Mouse (Mus musculus) stomach, embryonic 14.5 days (tissue): ENCODE results near the gene Mgmt. TPM values are rescaled to one million over a fixed set of nuclear protein-coding genes. Genes with fewer than 3 reads are reported as not detected.

Source experiments
- ATAC-seq: fragments of 200-750 bp; cut with Nextera tagmentation; 2 replicates; pipeline ENCODE4 v1.8.0; 2017; ENCODE audit warnings: low read depth, moderate TSS enrichment; ENCODE audit not compliant: insufficient number of reproducible peaks, insufficient read depth, low FRiP score
- H3K27ac ChIP-seq: fragments of 300-500 bp; sonication (generic); 2 replicates; pipeline ENCODE4 v1.5.1; 2014; ENCODE audit warnings: mild to moderate bottlenecking, low read length, moderate library complexity, mixed read lengths
- H3K27me3 ChIP-seq: fragments of 300-500 bp; sonication (generic); 2 replicates; pipeline ENCODE4 v1.6.1; 2014; ENCODE audit warnings: low read length, control low read depth, mixed read lengths; ENCODE audit not compliant: control insufficient read depth, insufficient read depth
- H3K36me3 ChIP-seq: fragments of 300-500 bp; sonication (generic); 2 replicates; pipeline ENCODE4 v1.6.1; 2014; ENCODE audit warnings: mild to moderate bottlenecking, control low read depth, low read length, moderate library complexity, mixed read lengths; ENCODE audit not compliant: control insufficient read depth, insufficient read depth
- H3K4me1 ChIP-seq: fragments of 300-500 bp; sonication (generic); 2 replicates; pipeline ENCODE4 v1.6.1; 2014; ENCODE audit warnings: low read length, control low read depth, mixed read lengths; ENCODE audit not compliant: control insufficient read depth, insufficient read depth
- H3K4me2 ChIP-seq: fragments of 300-500 bp; sonication (generic); replicated peaks from 2 replicates; pipeline ENCODE4 v1.6.1; 2014; ENCODE audit warnings: low read depth, low read length, control low read depth
- H3K4me3 ChIP-seq: fragments of 300-500 bp; sonication (generic); 2 replicates; pipeline ENCODE4 v1.5.1; 2014; ENCODE audit warnings: low read depth, low read length, control low read depth
- H3K9ac ChIP-seq: fragments of 300-500 bp; sonication (generic); replicated peaks from 2 replicates; pipeline ENCODE4 v1.6.1; 2014; ENCODE audit warnings: low read depth, mild to moderate bottlenecking, control low read depth, low read length, moderate library complexity, mixed read lengths
- H3K9me3 ChIP-seq: fragments of 300-500 bp; sonication (generic); 2 replicates; pipeline ENCODE4 v1.6.1; 2016; ENCODE audit warnings: low read depth, low read length, control low read depth; ENCODE audit not compliant: control insufficient read depth
- WGBS: fragments of 180-500 bp; shearing (Covaris S2); extraction: QIAGEN DNeasy Blood & Tissue Kit; methylation state at CpG from one replicate; pipeline ENCODE4 v1.1.7; 2014; 5-methylcytosine and 5-hydroxymethylcytosine counted together
- polyA plus RNA-seq: library from polyadenylated mRNA; unstranded; fragments of >200 nt; fragmentation: Nextera tagmentation; extraction: Ambion mirVana; gene quantifications from 2 replicates; pipeline ENCODE4 v1.2.1, GENCODE M21; 2014

Gene Mgmt
- polyA plus RNA-seq, 1 experiment from 2014 or later = 10.5 TPM

DNA sequence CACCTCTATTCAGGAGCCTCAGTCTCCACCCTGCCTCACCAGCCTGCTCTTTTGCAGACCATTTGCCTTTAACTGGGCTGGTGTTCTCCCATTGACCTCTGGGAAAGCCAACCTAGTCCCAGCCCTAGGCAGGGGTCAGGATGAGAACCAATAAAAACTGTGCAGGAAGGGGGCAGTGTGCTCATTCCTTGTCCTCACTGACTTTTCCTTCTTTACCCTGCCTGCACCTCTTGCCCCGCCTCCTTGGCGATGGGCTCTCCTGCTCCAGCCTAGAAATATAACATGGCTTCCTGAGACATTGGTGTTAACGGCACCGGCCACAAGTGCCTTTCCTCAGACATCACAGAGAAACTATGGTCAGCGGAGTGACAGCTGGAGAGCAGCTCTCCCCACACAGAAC, 161.7 kb downstream of the Mgmt start:
- Histone ChIP-seq H3K4me1 (no peaks in the 10 kb centered on the region), H3K27ac (no peak overlapping the region), H3K4me3 (no peak overlapping the region), H3K4me2 (no peak overlapping the region), H3K9me3 (no peaks in the 10 kb centered on the region), H3K27me3 (no peaks in the 10 kb centered on the region), H3K36me3 (no peaks in the 10 kb centered on the region), H3K9ac (no peak overlapping the region)
- WGBS = 51% methylated on average over 5 of the region's 5 CpGs
- no peak for ATAC-seq

DNA sequence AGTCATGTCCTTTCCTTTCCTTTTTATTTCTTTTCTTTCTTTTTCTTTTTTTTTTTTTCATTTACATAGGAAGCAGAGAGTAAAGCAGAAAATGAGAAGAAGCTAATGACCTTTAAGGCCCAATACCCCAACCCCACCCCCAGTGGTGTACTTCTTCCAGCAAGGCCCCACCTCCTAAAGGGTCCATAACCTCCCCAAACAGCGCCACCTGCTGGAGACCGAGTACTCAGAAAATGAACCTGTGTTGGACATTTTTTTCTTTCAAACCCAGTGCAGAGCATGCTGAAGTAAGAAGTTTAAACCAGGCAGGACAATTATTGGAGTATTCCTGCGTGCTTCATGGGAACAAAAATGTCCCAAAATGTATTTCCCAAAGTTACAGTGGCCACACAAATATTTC, 166.1 kb downstream of the Mgmt start:
- Histone ChIP-seq H3K27ac (no peak overlapping the region), H3K27me3 (no peaks in the 10 kb centered on the region), H3K36me3 (no peaks in the 10 kb centered on the region), H3K4me3 (no peak overlapping the region), H3K4me1 (no peaks in the 10 kb centered on the region), H3K9ac (no peak overlapping the region), H3K4me2 (no peak overlapping the region), H3K9me3 (no peaks in the 10 kb centered on the region)
- no peak for ATAC-seq
- WGBS = 40% methylated on average over 3 of the region's 3 CpGs

DNA sequence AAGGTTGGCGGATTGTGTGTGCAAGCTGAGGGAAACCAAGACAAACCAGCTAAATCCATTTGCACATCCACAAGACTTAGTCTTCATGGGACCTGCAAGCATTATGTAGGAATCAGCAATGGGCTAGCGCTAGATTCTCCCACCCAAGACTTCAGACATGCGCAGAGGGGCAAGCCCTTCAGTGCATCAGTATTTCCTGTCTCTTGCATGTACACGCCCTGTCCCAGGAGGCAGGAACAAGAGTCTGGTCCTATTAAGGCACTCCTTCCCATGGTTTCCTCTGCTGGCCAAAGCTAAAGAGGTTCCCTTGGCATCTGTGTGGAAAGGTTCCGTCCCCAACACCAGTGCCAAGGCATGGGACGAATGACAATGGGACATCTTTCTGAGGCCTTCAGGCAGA, 166.7 kb downstream of the Mgmt start:
- WGBS = 91% methylated on average over 6 of the region's 6 CpGs
- H3K9me3 ChIP-seq = no peaks in the 10 kb centered on the region
- no peak overlapping the region for H3K9ac ChIP-seq
- H3K27ac ChIP-seq = no peak overlapping the region
- no peak for ATAC-seq
- H3K4me2 ChIP-seq = no peak overlapping the region
- no peaks in the 10 kb centered on the region for H3K36me3 ChIP-seq
- no peak overlapping the region for H3K4me3 ChIP-seq
- no peaks in the 10 kb centered on the region for H3K27me3 ChIP-seq
- H3K4me1 ChIP-seq = no peaks in the 10 kb centered on the region

DNA sequence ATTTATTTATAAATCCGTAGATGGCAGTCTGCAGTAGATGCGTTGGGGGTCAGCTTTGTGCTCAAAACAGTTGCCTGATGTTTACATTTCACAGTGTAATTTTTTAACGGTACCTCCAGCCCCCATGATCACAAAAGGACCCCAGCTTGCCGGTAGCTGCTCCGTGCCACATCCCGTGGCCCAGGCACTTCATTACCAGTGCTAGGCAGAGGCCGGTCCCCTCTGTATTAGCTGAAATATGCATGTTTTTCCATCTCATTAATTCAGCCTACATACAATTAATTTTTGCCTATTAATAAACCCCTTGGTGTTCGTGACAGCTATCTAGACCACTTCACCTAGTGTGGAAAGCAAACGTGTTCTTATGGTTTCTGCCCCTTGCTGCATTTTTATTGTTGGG, 169.8 kb downstream of the Mgmt start:
- Histone ChIP-seq H3K36me3 (no peaks in the 10 kb centered on the region), H3K4me3 (no peak overlapping the region), H3K9ac (no peak overlapping the region), H3K4me1 (no peaks in the 10 kb centered on the region), H3K27ac (no peak overlapping the region), H3K4me2 (no peak overlapping the region), H3K27me3 (no peaks in the 10 kb centered on the region), H3K9me3 (no peaks in the 10 kb centered on the region)
- ATAC-seq = no peak
- WGBS = 64% methylated on average over 9 of the region's 9 CpGs

DNA sequence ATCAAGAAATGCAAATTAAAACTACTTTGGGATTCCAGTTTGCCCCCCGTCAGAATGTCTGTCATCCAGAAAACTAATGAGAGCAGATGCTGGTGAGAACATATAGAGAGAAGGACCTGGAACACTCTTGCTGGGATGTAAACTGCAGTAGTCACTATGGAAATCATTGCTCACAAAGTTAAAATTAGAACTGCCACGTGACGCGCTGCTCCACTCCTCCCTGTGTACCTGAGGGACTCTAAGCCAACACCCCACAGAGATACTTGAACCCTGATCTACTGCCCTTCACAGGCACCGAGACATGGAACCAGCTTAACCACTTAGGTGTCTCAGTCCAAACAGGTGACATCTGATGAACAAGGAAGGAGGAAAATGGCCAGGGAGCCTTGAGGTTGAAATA, 171.0 kb downstream of the Mgmt start:
- H3K36me3 ChIP-seq = no peaks in the 10 kb centered on the region
- H3K4me3 ChIP-seq = no peak overlapping the region
- WGBS = 86% methylated on average over 5 of the region's 5 CpGs
- no peak overlapping the region for H3K4me2 ChIP-seq
- H3K4me1 ChIP-seq = no peaks in the 10 kb centered on the region
- no peak overlapping the region for H3K27ac ChIP-seq
- ATAC-seq = no peak
- H3K27me3 ChIP-seq = no peaks in the 10 kb centered on the region
- H3K9ac ChIP-seq = no peak overlapping the region
- no peaks in the 10 kb centered on the region for H3K9me3 ChIP-seq

DNA sequence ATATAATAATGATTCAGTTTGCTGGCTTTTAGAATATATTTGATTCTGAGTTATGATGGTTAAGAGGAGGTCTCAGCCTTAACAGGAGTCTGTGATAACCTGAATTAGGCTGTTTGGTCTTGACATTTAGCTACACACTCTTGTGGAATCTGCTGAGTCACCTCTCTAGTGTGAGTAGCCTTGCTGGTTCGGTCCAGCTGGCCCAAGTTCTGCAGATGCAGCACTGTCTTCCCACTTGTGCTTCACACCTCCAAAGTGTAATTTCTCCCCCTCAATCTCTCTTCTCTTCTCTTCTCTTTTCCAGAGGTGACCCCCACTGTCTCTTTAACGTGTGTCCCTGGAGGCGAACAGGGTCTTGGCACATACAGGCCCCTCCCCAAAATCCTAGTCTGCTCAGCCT, 171.8 kb downstream of the Mgmt start:
- no peak for ATAC-seq
- Histone ChIP-seq H3K9ac (no peak overlapping the region), H3K9me3 (no peaks in the 10 kb centered on the region), H3K4me2 (no peak overlapping the region), H3K27ac (no peak overlapping the region), H3K27me3 (no peaks in the 10 kb centered on the region), H3K36me3 (no peaks in the 10 kb centered on the region), H3K4me1 (no peaks in the 10 kb centered on the region), H3K4me3 (no peak overlapping the region)
- WGBS = 82% methylated on average over 3 of the region's 3 CpGs

DNA sequence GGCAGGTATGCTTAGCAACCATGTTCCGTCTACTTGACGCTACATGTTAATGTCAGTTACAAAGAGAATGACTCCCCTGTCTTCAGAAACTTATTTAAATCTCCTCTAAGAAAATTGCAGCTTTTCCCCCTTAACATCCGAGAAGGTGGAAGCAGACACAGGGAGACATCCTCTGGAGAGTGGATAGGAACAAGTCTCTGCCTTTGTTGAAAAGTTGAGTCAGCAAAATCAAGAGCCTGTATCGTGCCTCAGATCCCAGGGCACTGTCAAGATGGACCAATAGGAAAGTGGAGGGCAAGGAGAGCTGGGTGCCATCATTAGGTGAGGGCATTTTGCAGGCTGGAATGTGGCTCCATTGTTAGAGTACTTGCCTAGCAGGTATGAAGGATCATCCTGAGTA, 172.6 kb downstream of the Mgmt start:
- no peaks in the 10 kb centered on the region for H3K36me3 ChIP-seq
- H3K4me2 ChIP-seq = no peak overlapping the region
- H3K9me3 ChIP-seq = no peaks in the 10 kb centered on the region
- ATAC-seq = no peak
- WGBS = 87% methylated on average over 4 of the region's 4 CpGs
- H3K27ac ChIP-seq = no peak overlapping the region
- no peaks in the 10 kb centered on the region; the same call in 1 of the 2 replicates for H3K4me1 ChIP-seq
- H3K9ac ChIP-seq = no peak overlapping the region
- no peaks in the 10 kb centered on the region for H3K27me3 ChIP-seq
- H3K4me3 ChIP-seq = no peak overlapping the region

DNA sequence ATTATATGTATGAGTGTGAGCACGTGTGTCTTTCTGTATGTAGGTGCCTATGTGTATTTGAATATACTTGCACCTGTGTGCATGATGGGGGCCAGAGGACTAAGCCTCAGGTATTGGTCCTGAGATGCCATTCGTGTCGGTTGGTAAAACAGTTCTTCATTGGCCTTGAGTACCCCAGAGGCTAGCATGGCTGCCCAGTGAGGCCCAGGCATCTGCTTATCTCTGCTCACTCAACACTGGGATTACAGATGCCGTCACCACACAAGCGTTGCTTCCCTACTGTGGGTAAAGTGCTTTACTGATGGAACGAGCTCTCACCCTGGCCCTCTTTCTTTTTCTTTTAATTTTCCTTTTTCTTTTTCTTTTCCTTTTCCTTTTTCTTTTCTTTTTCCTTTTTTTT, 173.3 kb downstream of the Mgmt start:
- H3K27ac ChIP-seq = no peak overlapping the region
- H3K4me1 ChIP-seq = peaks cover 5% of the 10 kb centered on the region; the same call in 1 of the 2 replicates
- no peak for ATAC-seq

DNA sequence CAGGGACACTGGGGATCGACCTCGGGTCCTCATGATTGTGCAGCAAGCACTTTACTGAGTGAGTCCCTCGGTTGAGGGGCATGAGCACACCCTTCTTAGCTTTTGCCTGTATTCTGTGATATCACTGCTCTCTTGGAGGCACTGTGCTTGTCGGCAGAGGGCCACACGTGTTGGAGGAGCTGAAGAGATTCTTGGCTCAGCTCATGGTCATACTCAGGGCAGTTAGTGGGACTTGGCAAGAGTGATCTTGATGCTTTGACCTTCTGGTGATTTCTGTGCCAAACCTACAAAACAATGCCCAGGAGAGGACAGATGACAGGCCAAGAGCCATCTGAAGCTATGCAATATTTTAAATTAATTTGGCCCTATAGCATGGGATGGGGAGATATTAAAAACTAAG, 174.4 kb downstream of the Mgmt start:
- no peak overlapping the region for H3K4me3 ChIP-seq
- WGBS = 83% methylated on average over 5 of the region's 5 CpGs

More for the DNA sequence above, 173.3 kb downstream of the Mgmt start:
- no peak overlapping the region for H3K4me3 ChIP-seq
- H3K9ac ChIP-seq = no peak overlapping the region
- H3K27me3 ChIP-seq = no peaks in the 10 kb centered on the region
- WGBS = 90% methylated on average over 6 of the region's 6 CpGs
- no peaks in the 10 kb centered on the region for H3K36me3 ChIP-seq
- no peaks in the 10 kb centered on the region for H3K9me3 ChIP-seq
- H3K4me2 ChIP-seq = no peak overlapping the region

More for the DNA sequence above, 174.4 kb downstream of the Mgmt start:
- no peak overlapping the region for H3K27ac ChIP-seq
- no peaks in the 10 kb centered on the region for H3K36me3 ChIP-seq
- no peak overlapping the region for H3K4me2 ChIP-seq
- H3K9me3 ChIP-seq = no peaks in the 10 kb centered on the region
- no peaks in the 10 kb centered on the region for H3K27me3 ChIP-seq
- H3K9ac ChIP-seq = no peak overlapping the region
- ATAC-seq = no peak
- peaks cover 15% of the 10 kb centered on the region for H3K4me1 ChIP-seq
